Mouse (Mus musculus) bone marrow, adult 2 months (tissue): Measurements from ENCODE around the gene Foxa1.

Source experiments
- CTCF ChIP-seq: fragments of 200-500 bp; IDR thresholded peaks from 2 replicates; pipeline ENCODE4 v1.5.1; 2011; ENCODE audit warnings: low read length, control low read depth; ENCODE audit not compliant: control insufficient read depth, insufficient read depth
- POLR2A ChIP-seq: fragments of 200-500 bp; IDR thresholded peaks from 2 replicates; pipeline ENCODE4 v1.6.1; 2011; ENCODE audit warnings: low read depth, mild to moderate bottlenecking, control low read depth, low read length, borderline replicate concordance; ENCODE audit not compliant: control insufficient read depth

DNA sequence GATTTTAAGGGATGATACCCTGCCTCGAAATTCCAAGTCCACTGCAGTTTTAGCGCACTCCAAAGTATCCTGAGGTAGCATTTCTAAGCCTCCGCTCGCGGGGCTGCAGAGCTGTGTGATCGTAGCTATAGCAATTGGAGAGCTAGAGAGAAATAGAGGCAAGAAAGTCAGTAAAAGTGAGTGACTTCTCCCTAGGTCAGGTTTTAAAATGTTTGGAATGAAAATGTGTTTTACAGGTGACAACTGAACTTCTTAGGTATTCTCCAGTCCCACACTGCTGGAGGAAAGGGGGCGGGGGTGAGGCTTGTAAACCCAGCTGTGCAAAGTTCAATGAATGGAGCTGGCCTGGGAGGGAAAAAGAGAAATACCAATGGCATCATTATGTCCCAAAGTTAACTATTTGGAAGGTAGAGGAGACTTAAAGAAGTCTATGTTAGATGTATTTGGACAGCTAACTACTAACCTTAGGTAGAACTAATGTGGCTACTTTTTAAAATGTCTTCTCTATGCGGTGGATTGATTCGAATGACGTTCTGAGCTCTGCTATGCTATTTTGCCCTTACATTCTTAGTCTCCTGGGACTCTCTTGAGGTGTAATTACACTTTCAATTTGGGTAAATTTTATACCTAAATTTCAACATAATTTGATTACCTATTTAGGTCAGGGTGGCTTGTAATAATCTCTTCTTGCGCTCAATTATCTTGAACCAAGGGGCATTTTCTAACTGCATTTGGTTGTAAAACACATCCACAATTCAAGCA is 9.6 kb downstream of the Foxa1 start:
- TF ChIP-seq CTCF, result no peak
- TF ChIP-seq POLR2A, result no peak
